Mouse (Mus musculus) heart, postnatal 25 days (tissue): ENCODE data around the gene Gm18596. TPM values are rescaled to one million over a fixed set of nuclear protein-coding genes. Genes with fewer than 3 reads are reported as not detected.
"Not testable (repeated sequence)": the region's sequence is repeated elsewhere in the genome, so short reads cannot be mapped to it uniquely, and the experiment has no call there.

ENCODE experiments used
- DNase-seq: peaks from one replicate; pipeline ENCODE4 v3.0.0; 2022; ENCODE audit warnings: low spot score
- intact Hi-C: fragments of 180-260 bp; cut with DNase I; formaldehyde crosslinking; loops from one replicate; pipeline ENCODE4 v1.15.1; 2025
- total RNA-seq, 2 experiments: library from RNA; stranded (reverse); gene quantifications; 2 replicates each; pipeline ENCODE4 v1.2.3; 2021

Gm18596 gene
- total RNA-seq, 2 experiments from 2014 or later, result not detected

- no peak for DNase-seq
- intact Hi-C loops, result no loop called here
These were observed 26.9 kb downstream of the Gm18596 start, which contains the start of gene Gm10142 for GRCm38 (mm10) chr10:77715507-77715906. Gene Gm10142, plus strand, starts transcription at chr10:77715807.

- no peak for DNase-seq
- intact Hi-C loops, result no loop called here
These were observed 28.7 kb downstream of the Gm18596 start for GRCm38 (mm10) chr10:77713734-77714133.

- DNase-seq, intact Hi-C loops: not testable (repeated sequence)
These were observed 31.3 kb downstream of the Gm18596 start, which contains the start of gene Gm10024 for GRCm38 (mm10) chr10:77711157-77711556. Gene Gm10024, plus strand, starts transcription at chr10:77711457.

GRCm38 (mm10) chr10:77709831-77710230, 32.6 kb downstream of the Gm18596 start:
- no peak for DNase-seq
- intact Hi-C loops, result loop anchor here (5.0 kb wide), 1 partner anchor 167 kb away; no protein-coding TSS in a partner anchor

- no peak for DNase-seq
- intact Hi-C loops, result loop anchor here (5.0 kb wide), 1 partner anchor 171 kb away; no protein-coding TSS in a partner anchor
These were observed 36.1 kb downstream of the Gm18596 start, which contains the start of gene Gm10272 for GRCm38 (mm10) chr10:77706326-77706725. Gene Gm10272, plus strand, starts transcription at chr10:77706626.

GRCm38 (mm10) chr10:77697133-77697532, 45.3 kb downstream of the Gm18596 start, which contains the start of gene Gm9508:
Gene Gm9508, minus strand, starts transcription at chr10:77697233.
- intact Hi-C loops, result no loop called here
- DNase-seq, result no peak

Other genes starting within 250 kb of the Gm18596 start
- gene Fam207a, start 226.9 kb downstream of the Gm18596 start, total RNA-seq, result 1 to 10 TPM; 8.6 to 9.9 TPM
- 1 to 10 TPM; 6.1 to 6.4 TPM for gene Itgb2, start 212.4 kb downstream of the Gm18596 start, total RNA-seq
- gene Pttg1ip, start 160.9 kb downstream of the Gm18596 start, total RNA-seq, result 100 to 1,000 TPM; 124 to 138 TPM
- gene Sumo3, start 136.5 kb downstream of the Gm18596 start, total RNA-seq, result 10 to 100 TPM; 54.8 to 61.2 TPM
- 10 to 100 TPM; 10.3 to 11.7 TPM for gene Gm49325, start 136.4 kb downstream of the Gm18596 start, total RNA-seq
- gene Ube2g2, start 120.4 kb downstream of the Gm18596 start, total RNA-seq, result 10 to 100 TPM; 66.7 to 68.4 TPM
- gene Tspear, start 56.1 kb downstream of the Gm18596 start, total RNA-seq, result not detected
- gene Gm19402, start 51.9 kb downstream of the Gm18596 start, total RNA-seq, result not detected
- not detected for gene Gm9508, start 45.4 kb downstream of the Gm18596 start, total RNA-seq
- not detected for gene Gm10272, start 36.0 kb downstream of the Gm18596 start, total RNA-seq
- gene Gm10024, start 31.2 kb downstream of the Gm18596 start, total RNA-seq, result not detected
- gene Gm10142, start 26.8 kb downstream of the Gm18596 start, total RNA-seq, result not detected
- gene Krtap12-1, start 22.0 kb downstream of the Gm18596 start, total RNA-seq, result not detected
- gene Gm10100, start 16.2 kb downstream of the Gm18596 start, total RNA-seq, result not detected
- gene Gm9736, start 8.7 kb upstream of the Gm18596 start, total RNA-seq, result not detected
- not detected for gene Gm3233, start 17.0 kb upstream of the Gm18596 start, total RNA-seq
- gene Gm3238, start 28.7 kb upstream of the Gm18596 start, total RNA-seq, result not detected
- gene Gm7138, start 34.3 kb upstream of the Gm18596 start, total RNA-seq, result not detected
- gene Gm3250, start 39.9 kb upstream of the Gm18596 start, total RNA-seq, result not detected
- not detected for gene Gm7137, start 45.6 kb upstream of the Gm18596 start, total RNA-seq
- gene Gm9639, start 52.4 kb upstream of the Gm18596 start, total RNA-seq, result not detected
- not detected for gene Gm19668, start 56.5 kb upstream of the Gm18596 start, total RNA-seq
- not detected for gene Gm9507, start 69.2 kb upstream of the Gm18596 start, total RNA-seq
- gene Gm2696, start 72.0 kb upstream of the Gm18596 start, total RNA-seq, result not detected
- gene Krtap10-4, start 84.5 kb upstream of the Gm18596 start, total RNA-seq, result not detected
- not detected for gene Krtap10-10, start 93.3 kb upstream of the Gm18596 start, total RNA-seq
- gene Gm36176, start 104.2 kb upstream of the Gm18596 start, total RNA-seq, result not detected
- not detected for gene Gm10318, start 110.2 kb upstream of the Gm18596 start, total RNA-seq
- not detected for gene Gm3285, start 119.3 kb upstream of the Gm18596 start, total RNA-seq
- gene Lrrc3, start 159.9 kb upstream of the Gm18596 start, total RNA-seq, result under 1 TPM; 0.65 to 0.73 TPM
- under 1 TPM; 0.55 to 0.56 TPM for gene Trpm2, start 227.9 kb upstream of the Gm18596 start, total RNA-seq
- gene 1810043G02Rik, start 235.9 kb upstream of the Gm18596 start, total RNA-seq, result 10 to 100 TPM in 1 of 2 experiments, 1 to 10 TPM in 1; 9.7 to 11.1 TPM